Mouse (Mus musculus): ENCODE data around the gene Coro1c.

GRCm38 (mm10) chr5:113943328-113943727 is 34.8 kb upstream of the Coro1c start:
- no peak for TF ChIP-seq CTCF (IDR thresholded peaks at IDR 0.05; ENCODE audit: low read depth, low read length)
- TF ChIP-seq POLR2A (IDR thresholded peaks at IDR 0.05; ENCODE audit: borderline replicate concordance, low read depth, low read length) = no peak

Measured in bone marrow macrophage, adult 2 months (primary cell).